Mouse (Mus musculus): ENCODE measurements around the gene Pigz.

The Pigz gene

DNA sequence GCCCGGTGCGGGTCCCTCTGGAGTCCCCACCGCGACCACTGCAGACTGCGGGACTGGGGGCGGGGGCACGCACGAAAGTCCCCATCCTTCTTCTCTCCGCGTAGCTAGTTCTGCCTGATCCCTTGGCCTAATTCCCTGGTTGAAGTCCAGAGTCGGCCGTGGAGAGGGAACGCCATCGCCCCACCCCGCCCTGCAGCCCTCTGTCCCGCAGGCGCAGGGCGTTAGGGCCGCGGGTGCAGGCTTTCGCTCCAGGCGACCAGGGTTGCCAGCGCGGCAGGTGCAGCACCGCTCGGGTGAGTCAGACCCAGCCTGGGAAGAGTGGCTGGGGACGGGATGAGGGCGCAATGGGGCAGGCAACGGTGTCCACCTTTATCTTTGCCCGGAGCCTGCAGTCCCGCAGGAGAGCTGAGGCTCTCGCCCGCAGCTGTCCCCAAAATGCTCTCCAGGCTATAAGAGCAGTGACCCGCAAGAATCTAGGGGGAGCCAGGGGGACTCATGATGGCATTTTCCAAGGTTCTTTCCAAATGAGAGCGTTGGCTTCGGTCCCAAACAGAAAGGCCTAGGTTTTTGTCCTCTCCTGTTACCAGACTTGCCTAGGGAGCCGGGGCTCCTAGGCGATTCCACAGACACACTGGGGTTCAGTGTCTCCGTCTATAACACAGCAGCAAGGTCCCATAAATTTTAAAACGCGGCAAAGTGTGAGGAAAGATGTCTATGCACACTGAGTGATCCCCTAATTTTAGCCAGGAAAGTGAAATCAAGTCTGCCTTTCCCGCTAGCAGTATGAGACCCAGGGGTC, at the start of gene Pigz:
Pigz (plus strand) TSS at position 101 of the 799 bp plus-strand sequence.
- DNase-seq (ENCODE audit: low spot score in 2 of 2), result peak; percentile 66 to 75

DNA sequence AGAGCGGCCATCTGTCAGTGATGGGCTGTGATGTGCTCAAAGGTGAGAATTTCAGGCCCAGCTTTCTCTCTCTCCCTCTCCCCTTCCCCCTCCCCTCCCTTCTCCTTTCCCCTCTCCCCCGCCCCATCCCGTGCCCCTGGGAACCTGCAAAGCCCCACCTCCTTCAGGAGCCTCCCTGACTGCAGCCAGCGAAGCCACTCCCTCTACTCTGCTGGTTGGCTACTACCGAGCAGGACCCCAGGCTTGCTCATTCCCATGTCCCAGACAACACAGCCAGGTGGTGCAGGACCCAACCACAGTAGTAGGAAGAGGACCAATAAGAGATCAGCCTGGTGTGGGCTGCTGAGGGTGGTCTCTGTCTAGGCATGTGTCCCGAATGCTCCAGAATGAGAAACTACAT, 49.7 kb upstream of the Pigz start:
- DNase-seq (ENCODE audit: low spot score in 2 of 2), result no peak

DNA sequence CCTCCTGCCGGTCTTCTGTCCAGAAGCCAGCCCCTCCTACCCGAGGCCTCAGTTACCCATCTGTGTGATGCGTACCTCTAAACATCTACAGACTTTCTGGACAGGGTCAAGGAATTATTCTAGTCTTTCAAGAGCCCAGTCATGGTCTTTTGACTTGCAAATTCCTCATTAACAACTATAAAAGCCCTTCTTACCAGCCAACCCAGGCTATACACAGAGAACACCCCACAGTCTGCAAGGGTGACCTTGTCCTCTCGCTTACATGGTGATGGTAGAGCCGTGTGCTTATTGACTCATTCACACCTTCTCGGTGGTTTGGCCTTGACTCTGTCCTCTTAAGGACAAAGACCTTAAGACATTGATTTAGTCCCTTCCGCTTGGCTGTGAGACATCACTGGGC, 42.7 kb upstream of the Pigz start:
- no peak for DNase-seq (ENCODE audit: low spot score in 2 of 2)

DNA sequence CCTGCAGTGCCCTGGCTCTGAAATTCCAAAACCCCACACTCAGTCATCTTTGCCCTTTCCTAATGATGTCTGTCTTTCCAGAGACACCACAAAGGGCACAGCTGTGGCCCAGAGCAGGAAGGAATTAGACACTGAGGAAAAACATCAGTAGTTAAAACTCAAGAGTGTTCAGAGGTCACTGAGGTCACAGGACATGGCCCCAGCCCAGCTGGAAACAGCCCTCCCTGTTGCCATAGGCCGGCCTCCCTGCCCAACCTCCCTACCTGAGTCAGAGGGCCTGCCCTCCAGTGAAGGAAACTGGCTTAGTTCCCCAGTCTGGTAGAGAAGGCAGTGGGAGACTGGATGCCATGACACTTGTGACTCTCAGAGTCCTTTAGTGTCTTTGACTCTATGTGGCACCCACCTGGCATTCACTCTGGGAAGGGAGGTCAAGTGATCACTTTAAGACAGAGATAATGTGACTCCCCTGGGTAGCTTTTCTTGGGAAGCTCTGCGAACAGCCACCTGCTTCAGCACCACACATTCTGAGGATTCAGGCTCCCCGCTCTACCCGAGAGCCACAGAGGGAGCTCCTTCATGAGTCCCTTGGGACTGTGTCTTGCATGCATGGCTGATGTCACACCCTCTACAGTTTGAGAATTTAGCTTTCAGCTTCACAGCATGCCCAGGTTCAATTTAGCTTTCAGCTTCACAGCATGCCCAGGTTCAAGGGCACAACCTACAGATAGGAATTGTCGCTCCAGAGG, 40.1 kb upstream of the Pigz start:
- no peak for DNase-seq (ENCODE audit: low spot score in 2 of 2)

DNA sequence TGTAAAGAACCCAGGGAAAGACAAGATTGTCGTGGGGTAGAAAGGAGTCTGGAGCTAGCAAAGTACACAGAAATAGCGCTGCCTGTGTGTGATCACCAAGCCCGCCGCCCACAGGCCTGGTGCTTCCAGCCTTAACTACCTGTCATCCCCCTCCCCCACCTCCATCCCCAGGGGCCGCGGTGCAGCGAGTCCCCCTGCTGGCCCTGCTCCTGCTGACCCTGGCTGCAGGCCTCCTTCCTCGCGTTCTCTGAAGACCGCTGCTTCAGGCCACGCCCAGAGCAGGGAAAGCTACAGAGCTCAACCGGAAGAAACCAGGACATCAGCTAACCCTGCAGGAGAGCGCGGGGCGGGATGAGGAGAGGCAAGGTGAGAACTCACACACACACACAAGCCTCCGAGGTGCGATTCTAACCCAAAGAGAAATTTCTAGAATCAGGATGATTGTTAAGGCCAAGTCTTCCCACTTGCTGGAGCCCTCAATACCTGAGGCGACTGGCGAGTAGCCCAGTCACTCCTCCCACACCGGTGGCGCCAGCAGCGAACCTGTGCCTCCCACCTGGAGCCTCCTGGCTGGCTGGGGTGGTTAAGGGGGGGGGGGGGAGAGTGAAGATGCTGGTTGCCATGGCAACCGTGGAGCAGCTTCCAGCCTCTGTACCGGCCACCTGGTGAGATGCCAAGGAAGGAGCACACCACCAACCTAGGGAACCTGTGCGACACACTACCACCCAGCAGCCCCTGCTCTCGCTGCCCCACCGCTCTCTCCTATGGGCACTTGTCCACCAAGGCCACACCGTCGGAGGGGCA, 36.5 kb upstream of the Pigz start:
- peak; percentile 81 to 88 for DNase-seq (ENCODE audit: low spot score in 2 of 2)

DNA sequence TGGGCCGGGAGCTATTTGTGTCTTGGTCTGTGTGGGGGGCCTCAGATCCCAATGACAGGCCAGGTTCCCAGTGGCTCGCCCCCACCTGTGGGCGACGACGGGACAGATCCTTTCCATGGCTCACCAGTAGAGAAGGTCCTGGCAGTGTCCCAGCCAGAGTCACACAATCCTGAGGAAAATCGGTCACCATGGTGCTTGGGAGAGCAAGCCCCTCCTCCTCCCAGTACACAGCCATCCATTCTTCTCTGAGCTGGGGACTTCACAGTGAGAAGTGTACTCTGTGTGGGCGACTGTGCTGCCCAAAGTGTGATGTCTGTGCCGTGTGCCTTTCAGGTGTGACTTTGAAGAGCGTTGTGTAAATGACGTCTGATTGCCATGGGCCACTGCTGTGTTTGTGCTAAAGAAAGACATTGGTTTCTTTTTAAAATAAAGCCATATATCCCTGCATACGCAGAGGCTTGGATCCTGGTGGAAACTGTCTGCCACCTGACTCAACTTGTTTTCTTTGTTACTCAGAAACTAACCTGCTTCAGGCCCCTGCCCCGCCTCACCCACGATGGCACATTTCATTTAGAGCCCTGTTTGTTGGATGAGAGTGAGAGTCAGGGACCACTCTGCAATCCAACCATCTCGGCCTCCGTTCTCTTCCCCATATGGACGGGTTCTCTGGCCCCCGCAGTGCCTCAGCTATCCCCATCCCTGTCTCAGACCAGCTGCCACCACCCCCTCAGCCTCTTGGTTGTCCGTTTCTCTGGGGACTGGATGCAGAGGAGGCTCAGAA, 34.9 kb upstream of the Pigz start:
- DNase-seq (ENCODE audit: low spot score in 2 of 2), result peak; percentile 87 to 92

DNA sequence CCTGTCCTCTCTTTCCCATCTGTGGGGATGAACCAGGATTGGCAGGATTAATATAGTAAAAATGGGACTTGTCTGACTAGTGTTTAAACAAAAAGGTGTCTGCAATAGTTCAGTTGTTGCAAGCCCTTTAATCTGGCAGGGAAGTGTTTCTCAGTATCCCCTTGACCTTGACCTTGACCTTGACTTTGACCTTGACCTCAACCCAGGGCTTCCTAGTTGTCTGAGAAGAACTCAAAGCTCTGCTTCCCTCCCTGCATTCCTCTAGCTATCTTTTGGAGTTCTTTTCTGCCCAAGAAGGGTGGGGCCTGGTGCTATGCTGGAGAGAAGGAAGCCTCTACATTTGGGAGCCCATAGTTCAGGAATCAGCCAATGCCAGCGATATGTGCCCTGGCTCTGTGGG, 31.8 kb upstream of the Pigz start:
- DNase-seq (ENCODE audit: low spot score in 2 of 2), result no peak

DNA sequence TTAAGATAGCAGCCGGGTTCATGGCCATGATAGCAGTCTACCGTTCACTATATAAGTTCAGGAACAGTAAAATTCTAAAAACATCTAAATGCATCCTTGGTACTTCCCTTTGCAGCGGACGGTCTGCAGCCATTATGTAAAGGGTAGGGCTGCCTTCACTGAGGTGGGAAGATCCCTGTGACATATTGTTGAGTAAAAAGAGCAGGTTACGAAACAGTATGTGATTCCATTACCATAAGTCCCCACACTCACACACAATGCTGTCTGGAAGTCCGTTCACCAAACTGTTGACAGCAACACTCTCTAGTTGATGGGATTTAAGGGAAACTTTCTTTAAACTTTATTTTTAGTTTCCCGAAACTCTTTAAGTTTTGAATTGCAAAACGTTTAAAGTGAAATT, 30.4 kb upstream of the Pigz start:
- no peak for DNase-seq (ENCODE audit: low spot score in 2 of 2)

DNA sequence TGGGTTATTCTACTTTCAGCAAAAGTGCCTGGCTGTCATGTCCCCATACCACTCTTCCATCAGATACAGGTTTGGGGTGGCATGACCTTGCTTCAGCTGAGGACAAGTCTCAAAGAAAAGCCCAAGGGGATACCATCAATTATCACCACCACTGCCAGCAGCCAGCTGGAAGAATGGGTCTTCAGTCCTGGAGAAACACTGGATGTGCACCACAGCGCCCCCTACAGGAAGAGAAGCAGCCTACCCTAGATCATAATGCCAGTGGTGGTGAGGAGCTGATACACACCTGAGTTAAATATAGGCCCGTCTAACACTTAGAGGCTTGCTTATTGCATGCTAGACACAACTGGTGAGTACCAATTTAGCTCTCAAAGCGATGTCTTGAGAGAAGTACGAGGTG, 28.3 kb upstream of the Pigz start:
- no peak for DNase-seq (ENCODE audit: low spot score in 2 of 2)

DNA sequence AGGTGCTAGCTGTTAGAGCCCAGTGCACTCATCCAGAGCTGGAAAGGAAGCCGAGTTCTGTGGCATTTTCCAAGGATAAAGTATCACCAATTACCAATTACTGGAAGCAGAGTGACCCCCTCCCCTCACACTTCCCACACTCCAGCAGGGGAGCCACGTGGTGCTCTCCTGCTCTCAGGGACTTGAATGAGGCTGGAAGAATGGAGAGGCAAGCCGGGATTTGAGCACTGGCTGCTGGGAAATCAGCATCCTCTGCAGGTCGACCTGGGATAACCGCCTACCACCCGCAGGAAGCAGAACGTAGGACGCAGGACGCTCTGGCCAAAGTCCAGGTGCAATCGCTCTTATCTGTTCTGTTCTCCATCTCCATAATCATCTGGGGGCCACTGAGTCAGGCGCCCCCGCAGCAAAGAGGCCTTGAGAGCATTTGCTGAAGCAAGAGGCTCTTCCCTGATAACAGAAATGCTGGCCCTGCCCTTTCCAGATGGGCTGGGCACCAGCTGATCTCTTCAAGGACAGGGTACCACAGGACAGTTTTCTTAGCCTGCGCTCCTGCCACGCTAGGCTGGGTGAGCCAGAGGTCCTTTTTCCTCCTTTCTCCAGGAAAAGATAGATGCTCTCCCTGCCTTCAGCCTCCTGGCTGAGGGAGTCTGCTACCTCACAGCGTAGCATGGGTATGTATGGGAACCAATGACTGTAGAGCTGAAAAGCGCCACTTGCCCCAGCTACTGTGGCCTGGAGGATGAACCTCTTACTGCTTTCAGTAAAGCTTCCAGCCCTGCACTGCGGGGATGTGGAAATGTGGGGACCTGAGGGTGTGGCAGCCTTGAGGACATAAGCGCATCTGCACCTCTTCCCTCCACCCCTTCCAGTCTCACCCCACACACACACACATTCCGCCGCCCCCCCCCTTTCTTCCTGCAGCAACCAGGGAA, 27.5 kb upstream of the Pigz start:
- no peak for DNase-seq (ENCODE audit: low spot score in 2 of 2)

DNA sequence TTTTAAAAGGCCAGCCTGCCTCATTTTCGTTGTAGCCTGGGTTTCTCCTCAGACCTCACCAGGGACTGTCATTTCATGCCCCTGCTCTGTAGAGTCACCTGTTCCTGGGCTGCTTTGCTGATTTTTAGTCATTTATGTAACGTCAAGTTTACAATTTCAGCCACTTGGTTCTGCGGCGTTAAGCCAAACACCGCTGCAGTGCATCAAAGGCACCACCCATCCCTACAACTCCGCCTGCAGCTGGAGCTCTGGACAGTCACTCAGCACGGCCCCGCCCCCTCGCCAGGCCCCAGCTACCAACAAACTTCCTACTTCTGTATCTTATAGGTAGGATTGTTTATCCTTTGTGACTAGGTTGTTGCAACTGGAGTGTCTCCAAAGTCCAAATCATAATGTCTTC, 26.8 kb upstream of the Pigz start:
- no peak for DNase-seq (ENCODE audit: low spot score in 2 of 2)

DNA sequence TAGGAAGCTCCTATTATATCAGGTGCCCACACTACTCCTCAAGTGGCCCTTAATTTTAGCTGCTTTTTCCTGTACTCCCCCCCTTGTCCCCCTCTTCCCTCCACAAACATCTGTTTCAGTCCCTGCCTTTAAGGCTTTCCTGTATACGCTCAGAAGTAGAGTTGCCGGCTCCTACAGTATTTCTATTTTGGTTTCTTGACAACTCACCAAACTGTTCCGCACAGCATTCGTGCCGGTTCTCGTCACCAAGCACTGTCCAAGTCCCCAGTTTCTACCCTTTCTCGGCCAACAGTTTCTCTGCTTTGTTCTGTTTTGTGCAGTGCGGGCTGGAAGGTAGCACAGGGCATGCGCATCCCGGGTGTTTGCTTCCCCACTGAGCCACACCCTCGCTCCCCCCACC, 24.7 kb upstream of the Pigz start:
- no peak for DNase-seq (ENCODE audit: low spot score in 2 of 2)

DNA sequence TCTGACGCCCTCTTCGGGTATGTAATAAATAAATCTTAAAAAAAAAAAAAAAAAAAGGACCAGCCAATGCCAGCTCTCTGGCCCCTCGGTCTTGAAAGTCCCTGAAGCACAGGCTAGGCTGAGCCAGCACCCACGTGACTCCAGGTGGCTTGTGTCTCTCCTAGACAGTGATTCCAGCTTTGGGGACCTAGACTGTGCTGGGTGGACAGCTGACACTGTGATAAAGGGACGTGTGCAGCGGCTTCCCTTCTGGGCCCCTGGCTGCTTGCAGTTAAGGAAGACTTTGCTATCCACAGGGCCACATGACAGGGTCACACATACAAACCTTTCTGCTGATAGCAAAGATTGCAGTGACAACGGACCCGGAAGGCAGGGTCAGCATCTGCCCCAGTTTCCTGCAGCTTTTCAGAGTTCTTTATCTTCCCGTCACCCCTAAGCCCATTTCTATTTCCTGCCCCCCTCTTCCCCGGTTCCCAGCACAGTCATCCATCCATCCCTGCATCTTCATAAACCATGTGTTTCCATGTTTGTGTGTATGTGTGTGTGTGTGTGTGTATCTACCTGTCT, 23.3 kb upstream of the Pigz start:
- DNase-seq (ENCODE audit: low spot score in 2 of 2), result no peak

DNA sequence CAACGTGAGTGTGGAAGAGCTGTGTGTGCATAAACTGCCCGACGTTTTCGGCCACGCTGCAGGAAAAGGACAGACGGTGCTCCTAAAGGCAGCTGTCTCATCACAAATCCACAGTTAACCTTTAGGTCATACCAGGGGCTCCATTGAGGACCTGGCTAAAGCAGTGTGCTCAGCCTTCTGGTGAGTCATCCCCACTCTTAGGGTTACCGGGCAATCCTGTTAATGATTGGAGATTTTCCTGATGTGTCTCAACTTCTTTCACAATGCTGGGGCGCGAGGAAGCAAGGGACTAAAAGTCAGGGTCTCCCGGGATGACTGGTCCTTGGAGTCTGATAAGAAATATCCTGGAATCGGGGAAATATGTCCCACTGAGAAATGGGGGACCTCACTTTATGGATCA, 15.9 kb upstream of the Pigz start:
- no peak for DNase-seq (ENCODE audit: low spot score in 2 of 2)

DNA sequence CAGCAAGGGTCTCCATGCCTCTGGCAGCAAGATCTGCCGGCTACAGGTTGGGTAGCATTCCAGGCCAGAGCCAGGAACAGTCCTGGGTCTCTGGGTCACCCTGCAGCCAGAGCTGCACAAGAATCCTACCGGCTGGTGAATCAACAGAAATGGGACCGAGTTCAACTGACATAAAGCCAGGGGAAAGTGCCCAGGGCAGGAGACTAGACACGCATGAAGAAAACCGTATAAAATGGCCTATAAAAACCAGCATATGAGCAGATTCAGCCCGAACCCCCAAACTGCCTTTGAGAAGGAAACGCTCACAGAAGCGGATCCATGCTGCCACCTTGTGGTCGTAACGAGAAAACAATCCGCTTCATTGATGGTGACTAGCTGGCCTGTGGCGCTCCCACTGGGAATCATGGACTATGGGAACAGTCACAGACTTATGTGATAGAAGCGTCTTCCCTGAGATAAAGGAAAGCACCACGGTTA, 15.4 kb upstream of the Pigz start:
- DNase-seq (ENCODE audit: low spot score in 2 of 2), result peak; percentile 92 to 93

DNA sequence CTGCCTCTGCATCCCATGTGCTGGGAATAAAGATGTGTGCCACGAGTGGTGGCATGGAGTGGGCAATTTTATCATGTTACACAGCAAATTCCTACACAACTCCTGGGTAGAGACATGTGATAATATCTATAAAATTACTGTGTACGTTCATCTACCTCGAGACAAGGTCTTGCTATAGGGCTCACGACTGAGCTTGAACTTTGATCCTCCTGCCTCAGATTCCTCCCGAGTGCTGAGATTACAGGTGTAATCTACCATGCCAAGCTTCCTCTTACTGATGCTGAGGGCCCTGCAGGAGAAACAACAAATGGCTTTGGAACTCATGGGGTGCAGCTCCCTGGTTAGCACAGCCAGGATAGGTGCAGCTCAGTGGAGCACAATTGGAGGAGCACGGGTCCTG, 9.3 kb upstream of the Pigz start:
- no peak for DNase-seq (ENCODE audit: low spot score in 2 of 2)

DNA sequence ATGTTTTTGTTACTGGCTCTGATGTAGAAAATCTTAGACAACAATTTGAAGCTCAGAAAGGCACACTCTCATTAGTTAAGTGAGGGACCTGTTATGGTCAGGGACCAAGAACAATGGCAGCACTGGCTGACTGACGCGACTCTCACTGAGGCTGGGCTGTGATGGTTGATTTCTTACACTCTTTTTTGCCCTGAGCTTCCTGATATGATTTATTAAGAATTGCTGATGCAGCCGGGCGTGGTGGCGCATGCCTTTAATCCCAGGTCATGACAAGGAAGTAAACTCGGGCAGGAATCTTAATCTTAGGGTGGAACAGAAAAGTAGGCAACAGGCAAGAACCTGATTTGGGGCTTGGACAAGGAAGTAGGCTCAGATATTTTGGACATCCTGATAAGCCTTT, 7.6 kb upstream of the Pigz start:
- DNase-seq (ENCODE audit: low spot score in 2 of 2), result no peak

DNA sequence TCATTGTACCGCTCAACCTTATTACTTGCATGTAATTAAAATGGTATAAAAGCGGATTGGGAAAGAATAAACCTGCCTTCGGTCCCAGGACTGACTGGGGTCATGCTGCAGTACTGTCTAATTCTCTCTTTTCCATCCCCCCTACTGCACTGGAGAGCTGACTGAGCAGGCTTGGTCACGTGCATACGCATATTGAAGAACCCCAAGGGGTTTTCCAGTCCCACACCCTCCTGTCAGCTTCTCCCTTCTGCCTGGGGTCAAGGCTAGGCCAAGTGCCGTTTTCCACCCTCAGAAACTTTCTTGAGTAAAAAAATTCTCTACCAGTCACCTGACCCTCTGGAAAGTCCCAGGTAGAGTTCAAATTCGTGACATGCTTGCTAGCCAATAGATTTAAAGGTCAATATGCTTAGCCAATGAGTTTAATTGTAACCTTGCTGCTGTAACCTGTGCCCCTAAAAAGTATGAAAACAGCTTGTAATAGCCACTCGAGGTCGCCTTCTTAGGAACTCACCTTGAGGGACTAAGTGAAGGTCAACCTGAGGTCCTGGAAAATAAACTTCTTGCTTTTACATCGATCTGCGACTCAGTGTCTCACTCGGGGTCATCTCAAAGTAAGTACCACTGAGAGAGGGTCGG, 7.0 kb upstream of the Pigz start:
- DNase-seq (ENCODE audit: low spot score in 2 of 2), result no peak

DNA sequence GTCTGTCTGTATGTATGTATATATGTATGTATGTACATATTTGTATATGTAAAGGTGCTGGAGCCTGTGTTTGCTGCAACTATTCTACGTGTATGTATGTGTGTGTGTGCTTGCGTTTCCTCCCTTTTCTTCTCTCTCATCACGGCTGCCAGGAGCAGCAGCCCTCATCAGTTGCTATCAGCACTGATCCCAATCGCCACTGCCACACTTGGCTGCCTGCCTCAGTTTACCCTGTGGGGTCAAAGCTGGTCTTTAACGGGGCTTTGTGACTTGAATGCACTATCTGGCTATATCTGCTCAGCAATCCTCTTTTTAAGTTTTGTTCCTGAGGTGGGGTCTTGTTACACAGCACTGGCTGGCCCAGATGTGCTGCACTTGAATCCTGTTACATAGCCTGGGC, 6.2 kb upstream of the Pigz start:
- no peak for DNase-seq (ENCODE audit: low spot score in 2 of 2)

DNA sequence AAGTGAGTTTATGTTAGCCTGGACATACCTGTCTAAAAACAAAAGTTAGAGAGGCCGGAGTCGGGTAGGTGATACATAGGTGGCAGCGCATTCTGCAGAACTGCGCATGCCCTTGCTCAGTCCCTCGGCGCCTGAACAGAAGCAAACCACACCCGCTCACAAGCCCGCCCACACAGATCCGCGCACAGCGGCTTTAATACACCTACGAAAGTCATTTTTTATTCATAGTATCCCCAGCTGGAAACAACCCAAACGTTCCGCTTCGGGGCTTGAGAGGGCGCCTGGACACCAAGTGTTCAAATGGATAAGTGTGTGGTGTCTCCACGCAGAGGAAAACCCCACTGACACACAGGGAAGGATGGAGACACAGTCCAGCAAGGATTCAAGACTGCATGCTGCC, 2.3 kb upstream of the Pigz start:
- DNase-seq (ENCODE audit: low spot score in 2 of 2), result peak; percentile 48 to 49
